Mouse (Mus musculus) heart, postnatal 0 days (tissue): ENCODE data around the gene Trim67.

Experiments used
- CTCF ChIP-seq: IDR thresholded peaks from 2 replicates; pipeline ENCODE4 v1.5.1; 2016; ENCODE audit warnings: antibody characterized with exemption, control low read depth, low read depth
- EP300 ChIP-seq: IDR thresholded peaks from 2 replicates; pipeline ENCODE4 v1.6.1; 2016; ENCODE audit warnings: antibody characterized with exemption, low read depth

DNA sequence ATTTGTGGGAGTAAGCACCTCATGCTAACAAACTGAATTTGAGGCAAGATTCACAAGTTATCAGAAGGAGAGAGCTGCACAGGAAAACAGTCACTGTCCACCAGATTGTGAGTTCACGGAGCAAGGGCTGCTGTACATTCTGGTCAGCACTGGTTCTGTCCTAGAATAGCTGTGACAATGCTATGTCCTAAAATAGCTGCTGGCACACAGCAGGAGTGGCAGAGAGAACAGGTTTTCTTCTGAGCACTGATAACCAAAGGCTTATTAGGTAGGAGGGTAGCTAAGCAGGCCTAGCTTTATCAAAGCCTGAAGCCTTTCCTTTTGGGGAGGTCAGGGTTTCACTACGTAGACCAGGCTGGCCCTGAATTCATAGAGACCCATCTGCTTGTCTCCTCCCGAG is 67.3 kb downstream of the Trim67 start:
- TF ChIP-seq CTCF (no peak), EP300 (0 out of 2 replicates have a peak, but pooled peaks have one; percentile 69)
